Mouse (Mus musculus) CH12.LX (cell line): ENCODE results near the gene Fgf12. TPM values are rescaled to one million over a fixed set of nuclear protein-coding genes. Genes with fewer than 3 reads are reported as not detected.

Experiments
- DNase-seq: peaks from one replicate; pipeline ENCODE4 v3.0.0-alpha.2; 2013; ENCODE audit errors: extremely low read depth
- H3K27ac ChIP-seq: 2 replicates; pipeline ENCODE4 v1.5.1; 2012; ENCODE audit warnings: low read depth, mild to moderate bottlenecking, control low read depth, moderate library complexity; ENCODE audit not compliant: insufficient read depth
- H3K27me3 ChIP-seq: replicated peaks from 2 replicates; pipeline ENCODE3; 2012; ENCODE audit warnings: inconsistent platforms
- H3K36me3 ChIP-seq, 2 experiments: replicated peaks in 1 of 2; 2 replicates each; pipeline versions ENCODE3 to v1.6.1; 2012; ENCODE audit warnings: inconsistent platforms in 1 of 2, low read length in 1 of 2, mild to moderate bottlenecking in 1 of 2, mixed read lengths in 1 of 2, moderate library complexity in 1 of 2; ENCODE audit not compliant: control insufficient read depth in 1 of 2, insufficient read depth in 1 of 2
- H3K4me1 ChIP-seq, 2 experiments: 2 replicates each; pipeline ENCODE4 v1.6.1; 2012; ENCODE audit warnings: inconsistent platforms in 1 of 2, moderate library complexity in 1 of 2; ENCODE audit not compliant: insufficient read depth in 2 of 2, control insufficient read depth in 1 of 2
- H3K4me2 ChIP-seq: 2 replicates; pipeline ENCODE4 v1.6.1; 2012; ENCODE audit warnings: low read depth, mild to moderate bottlenecking, control low read depth; ENCODE audit not compliant: poor library complexity, insufficient read depth, severe bottlenecking
- H3K4me3 ChIP-seq, 3 experiments: fragments of 150-350 bp in 1 of 3; sonication (generic) in 1 of 3; replicated peaks in 1 of 3; 2 replicates each; pipeline versions ENCODE3 to v1.5.1; 2011 to 2012; ENCODE audit warnings: low read depth in 2 of 3, low read length in 2 of 3, mild to moderate bottlenecking in 2 of 3, moderate library complexity in 2 of 3, control low read depth in 1 of 3, improper control_type of control experiment in 1 of 3, inconsistent platforms in 1 of 3, mixed read lengths in 1 of 3; ENCODE audit not compliant: poor library complexity in 1 of 3
- H3K79me2 ChIP-seq: replicated peaks from 2 replicates; pipeline ENCODE4 v1.6.1; 2012; ENCODE audit warnings: mild to moderate bottlenecking, moderate library complexity; ENCODE audit not compliant: control insufficient read depth, poor library complexity, insufficient read depth, severe bottlenecking; ENCODE audit errors: extremely low read depth
- H3K9ac ChIP-seq: 2 replicates; pipeline ENCODE4 v1.6.1; 2012; ENCODE audit warnings: low read depth, mild to moderate bottlenecking, control low read depth, moderate library complexity; ENCODE audit not compliant: insufficient read depth
- H3K9me3 ChIP-seq: replicated peaks from 2 replicates; pipeline ENCODE3; 2012; ENCODE audit warnings: low read length, inconsistent platforms, mixed read lengths
- CHD1 ChIP-seq: IDR thresholded peaks from 2 replicates; pipeline ENCODE4 v1.6.1; 2012; ENCODE audit warnings: low read depth, low read length, improper control_type of control experiment, inconsistent platforms
- EP300 ChIP-seq: IDR thresholded peaks from 2 replicates; pipeline ENCODE4 v1.6.1; 2011; ENCODE audit warnings: low read length, improper control_type of control experiment
- HCFC1 ChIP-seq: IDR thresholded peaks from 2 replicates; pipeline ENCODE4 v1.6.1; 2012; ENCODE audit warnings: low read depth, mild to moderate bottlenecking, inconsistent platforms, low read length, improper control_type of control experiment
- JUND ChIP-seq: conservative IDR thresholded peaks from 2 replicates; pipeline ENCODE4 v1.6.1; 2011; ENCODE audit warnings: low read depth, low read length, improper control_type of control experiment
- NRF1 ChIP-seq: IDR thresholded peaks from 2 replicates; pipeline ENCODE4 v1.6.1; 2014; ENCODE audit warnings: low read depth, mild to moderate bottlenecking, inconsistent platforms, low read length, improper control_type of control experiment, moderate library complexity
- PAX5 ChIP-seq: IDR thresholded peaks from 2 replicates; pipeline ENCODE4 v1.6.1; 2012; ENCODE audit warnings: low read length, inconsistent platforms, mixed read lengths
- SIN3A ChIP-seq: IDR thresholded peaks from 2 replicates; pipeline ENCODE4 v1.6.1; 2012; ENCODE audit warnings: low read length, improper control_type of control experiment, inconsistent platforms
- SMC3 ChIP-seq: IDR thresholded peaks from 2 replicates; pipeline ENCODE4 v1.6.1; 2011; ENCODE audit warnings: low read depth, low read length, improper control_type of control experiment
- TBP ChIP-seq: conservative IDR thresholded peaks from 2 replicates; pipeline ENCODE4 v1.6.1; 2011; ENCODE audit warnings: low read depth, low read length, improper control_type of control experiment
- ZC3H11A ChIP-seq: IDR thresholded peaks from 2 replicates; pipeline ENCODE4 v1.6.1; 2012; ENCODE audit warnings: low read depth, mild to moderate bottlenecking, inconsistent platforms, low read length, improper control_type of control experiment
- ZNF384 ChIP-seq: IDR thresholded peaks from 2 replicates; pipeline ENCODE4 v1.6.1; 2012; ENCODE audit warnings: low read depth, low read length, improper control_type of control experiment, inconsistent platforms
- dilution Hi-C: fragments of 300-500 bp; cut with MboI; formaldehyde crosslinking; loops from 2 replicates; pipeline ENCODE4 v1.14.3; 2020; ENCODE audit warnings: low sequenced_read_pairs; ENCODE audit not compliant: extremely low pct_unique_long_range_greater_than_20kb, extremely low pct_ligation_motif_present
- in situ Hi-C: fragments of 300-500 bp; cut with MboI; formaldehyde crosslinking; loops from 3 replicates; pipeline ENCODE4 v1.14.3; 2019; ENCODE audit warnings: low sequenced_read_pairs, low pct_ligation_motif_present, low pct_unique_long_range_greater_than_20kb, mixed read lengths
- polyA plus RNA-seq: library from polyadenylated mRNA; unstranded; fragments of >175 nt; gene quantifications from 2 replicates; pipeline ENCODE4 v1.2.1, GENCODE M21; 2012; ENCODE audit warnings: low read depth; ENCODE audit not compliant: insufficient read length
- total RNA-seq, 2 experiments: library from RNA; depleted of rRNA; stranded (reverse); fragments of 300-350 nt in 1 of 2; fragments of >200 nt in 1 of 2; gene quantifications; 2 replicates each; pipeline ENCODE4 v1.2.3; 2012 to 2014

Gene Fgf12
- total and polyA plus RNA-seq, 3 experiments: not detected

DNA sequence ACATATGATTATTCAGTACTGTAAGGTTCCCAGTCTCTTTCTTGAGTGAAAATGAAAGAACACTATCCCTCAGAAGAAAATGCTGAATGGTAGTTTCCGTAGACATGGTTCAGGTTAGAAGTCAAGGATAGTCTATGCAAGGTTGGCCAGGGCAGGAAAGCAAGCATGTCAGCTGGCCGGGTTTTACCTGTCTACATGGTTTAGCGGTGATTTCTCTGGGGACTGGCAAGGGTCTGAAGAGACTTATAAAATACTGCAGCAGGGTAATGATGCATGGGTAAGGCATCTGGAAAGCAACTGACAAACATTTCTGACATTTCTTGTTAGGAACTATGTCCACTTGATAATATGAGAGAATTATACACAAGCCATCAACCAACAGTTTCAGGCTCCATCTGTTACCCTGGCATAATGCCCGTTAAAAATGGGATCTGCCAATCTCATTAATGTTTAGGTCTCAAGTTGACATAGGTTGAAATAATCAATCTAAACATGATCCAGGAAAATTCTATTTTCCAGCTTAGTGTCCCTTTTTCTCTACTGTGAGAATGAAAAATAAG is 8.6 kb upstream of the Fgf12 start:
- no peak overlapping the region for H3K9ac ChIP-seq
- DNase-seq: no peak
- no peak for TF ChIP-seq CHD1
- TF ChIP-seq, all 38 proteins: peak for 0
- in situ Hi-C loops: no loop called here
- H3K4me3 ChIP-seq: no peak overlapping the region
- H3K27ac ChIP-seq: no peak overlapping the region
- H3K4me2 ChIP-seq: no peak overlapping the region
- H3K27me3 ChIP-seq: no peaks in the 10 kb centered on the region
- H3K79me2 ChIP-seq: no peaks in the 10 kb centered on the region
- H3K36me3 ChIP-seq: no peaks in the 10 kb centered on the region
- peaks cover 54% of the 10 kb centered on the region for H3K9me3 ChIP-seq
- dilution Hi-C loops: no loop called here
- no peaks in the 10 kb centered on the region for H3K4me1 ChIP-seq

DNA sequence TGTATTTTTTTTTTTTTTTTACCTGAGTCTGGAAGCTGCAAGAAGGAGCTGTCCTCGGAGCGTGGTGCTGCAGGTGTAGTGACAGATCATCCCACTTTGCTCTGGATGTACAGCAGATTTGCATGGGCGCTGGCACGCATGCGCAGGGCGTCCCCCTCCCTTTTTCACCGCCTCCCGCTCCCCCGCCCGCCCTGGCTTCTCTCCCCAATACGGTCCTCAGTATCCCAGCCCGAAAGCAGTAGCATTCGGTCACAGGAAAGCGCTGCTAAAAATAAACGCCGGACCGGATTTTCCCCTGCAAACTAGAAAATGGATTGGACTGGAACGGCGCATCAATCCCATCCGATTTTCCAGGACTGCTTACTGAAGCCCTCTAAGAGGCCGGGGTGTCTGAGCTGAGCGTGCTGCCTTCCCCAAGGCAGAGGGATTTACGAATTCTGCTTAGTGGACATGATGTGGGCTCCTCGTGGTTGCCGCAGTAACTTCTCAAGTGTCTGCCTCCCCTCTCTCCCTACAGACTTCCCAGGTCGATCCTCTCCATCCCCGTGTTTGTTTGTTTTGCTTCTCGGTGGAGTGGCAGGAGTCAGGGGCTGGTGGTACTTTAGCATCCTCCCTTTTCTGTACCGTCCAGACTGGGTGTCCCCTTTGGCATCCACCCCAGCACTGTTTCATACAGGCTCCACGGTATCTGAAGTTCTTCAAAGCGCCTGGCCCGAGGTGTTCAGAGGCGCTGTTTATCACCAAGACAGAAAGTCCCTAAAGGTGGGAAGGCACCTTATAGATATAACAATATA is 453 bp upstream of the Fgf12 start:
- Histone ChIP-seq H3K4me3 (no peak overlapping the region), H3K36me3 (no peaks in the 10 kb centered on the region), H3K4me1 (no peaks in the 10 kb centered on the region), H3K9me3 (peaks cover 53% of the 10 kb centered on the region), H3K9ac (no peak overlapping the region), H3K79me2 (no peaks in the 10 kb centered on the region), H3K27me3 (no peaks in the 10 kb centered on the region), H3K27ac (no peak overlapping the region), H3K4me2 (no peak overlapping the region)
- TF ChIP-seq EP300 (no peak), TBP (no peak), NRF1 (no peak)
- DNase-seq: no peak
- dilution Hi-C loops (no loop called here), in situ Hi-C loops (no loop called here)

DNA sequence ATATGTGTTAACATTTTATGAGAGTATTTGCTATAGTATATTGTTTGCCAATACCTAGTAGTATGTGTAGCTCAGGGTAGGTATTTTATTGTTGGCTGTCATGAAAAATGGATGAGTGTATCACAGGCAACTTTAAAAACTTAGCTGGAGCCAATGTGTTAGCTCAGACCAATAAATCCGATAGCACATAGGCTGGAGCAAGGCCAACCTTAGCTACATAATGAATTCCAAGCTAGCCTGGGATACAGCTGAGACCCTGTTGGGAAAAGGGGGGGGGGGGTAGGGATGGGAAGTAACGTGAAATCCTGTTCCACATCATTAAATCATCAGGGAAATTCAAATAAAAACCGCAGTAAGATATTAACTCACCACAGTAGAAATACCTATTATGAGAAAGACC is 18.4 kb downstream of the Fgf12 start:
- Histone ChIP-seq H3K9ac (no peak overlapping the region), H3K9me3 (peaks cover 61% of the 10 kb centered on the region), H3K4me1 (no peaks in the 10 kb centered on the region), H3K4me3 (no peak overlapping the region), H3K27me3 (no peaks in the 10 kb centered on the region), H3K36me3 (no peaks in the 10 kb centered on the region), H3K4me2 (no peak overlapping the region), H3K79me2 (no peaks in the 10 kb centered on the region), H3K27ac (no peak overlapping the region)
- no peak for DNase-seq
- dilution Hi-C loops: no loop called here
- in situ Hi-C loops: no loop called here
- TF ChIP-seq TBP: no peak
- TF ChIP-seq PAX5: no peak
- no peak for TF ChIP-seq HCFC1
- no peak for TF ChIP-seq SMC3
- no peak for TF ChIP-seq CHD1
- no peak for TF ChIP-seq JUND
- no peak for TF ChIP-seq ZC3H11A
- no peak for TF ChIP-seq ZNF384
- TF ChIP-seq SIN3A: no peak
